Mouse (Mus musculus) CD4-positive, CD25-positive, alpha-beta regulatory T cell, adult 4 months (primary cell): ENCODE results near the gene Prr29. TPM values are rescaled to one million over a fixed set of nuclear protein-coding genes. Genes with fewer than 3 reads are reported as not detected.

Experiments used
- ATAC-seq: one replicate; pipeline ENCODE4 v1.8.0; 2017
- polyA plus RNA-seq, 2 experiments: library from polyadenylated mRNA; unstranded; fragments of 100-300 nt; shearing (Covaris generic); gene quantifications; one replicate each; pipeline ENCODE4 v1.2.1; 2017

Prr29 gene
- polyA plus RNA-seq, 2 experiments from 2014 or later, result 0.43 TPM; not detected in 1

DNA sequence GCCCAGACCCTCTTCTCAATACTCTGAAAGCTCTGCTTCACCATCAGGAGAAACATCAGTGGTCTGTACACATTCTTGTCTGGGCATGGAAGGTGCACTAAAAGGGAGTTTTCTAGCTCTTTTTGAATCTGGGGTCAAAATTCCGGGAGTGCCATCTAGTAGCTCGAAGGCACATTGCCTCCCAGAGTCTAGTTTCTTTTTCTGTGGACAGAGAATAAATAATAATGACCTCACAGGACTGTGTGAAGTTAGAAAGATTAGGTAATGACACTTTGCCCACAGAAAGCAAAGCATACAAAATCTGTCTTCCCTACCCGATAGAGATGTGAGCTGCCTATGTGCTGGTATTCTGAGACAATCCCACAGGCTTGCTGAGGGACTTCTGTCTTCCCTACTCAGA, 45.2 kb downstream of the Prr29 start:
- ATAC-seq, result no peak

DNA sequence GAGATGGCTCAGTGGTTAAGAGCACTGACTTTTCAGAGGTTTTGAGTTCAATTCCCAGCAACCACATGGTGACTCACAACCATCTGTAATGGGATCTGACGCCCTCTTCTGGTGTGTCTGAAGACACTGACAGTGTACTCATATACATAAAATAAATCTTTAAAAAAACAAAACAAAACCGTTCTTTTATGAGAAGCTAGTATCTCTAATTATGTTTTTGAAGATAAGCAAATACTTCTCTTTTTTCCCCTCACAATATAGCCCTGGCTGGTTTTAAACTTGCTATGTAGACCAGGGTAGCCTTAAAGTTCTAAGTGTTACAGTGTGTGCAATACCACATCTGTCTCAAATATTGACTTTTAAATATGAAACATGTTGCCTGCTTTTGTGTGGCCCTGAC, 45.9 kb downstream of the Prr29 start:
- no peak for ATAC-seq

DNA sequence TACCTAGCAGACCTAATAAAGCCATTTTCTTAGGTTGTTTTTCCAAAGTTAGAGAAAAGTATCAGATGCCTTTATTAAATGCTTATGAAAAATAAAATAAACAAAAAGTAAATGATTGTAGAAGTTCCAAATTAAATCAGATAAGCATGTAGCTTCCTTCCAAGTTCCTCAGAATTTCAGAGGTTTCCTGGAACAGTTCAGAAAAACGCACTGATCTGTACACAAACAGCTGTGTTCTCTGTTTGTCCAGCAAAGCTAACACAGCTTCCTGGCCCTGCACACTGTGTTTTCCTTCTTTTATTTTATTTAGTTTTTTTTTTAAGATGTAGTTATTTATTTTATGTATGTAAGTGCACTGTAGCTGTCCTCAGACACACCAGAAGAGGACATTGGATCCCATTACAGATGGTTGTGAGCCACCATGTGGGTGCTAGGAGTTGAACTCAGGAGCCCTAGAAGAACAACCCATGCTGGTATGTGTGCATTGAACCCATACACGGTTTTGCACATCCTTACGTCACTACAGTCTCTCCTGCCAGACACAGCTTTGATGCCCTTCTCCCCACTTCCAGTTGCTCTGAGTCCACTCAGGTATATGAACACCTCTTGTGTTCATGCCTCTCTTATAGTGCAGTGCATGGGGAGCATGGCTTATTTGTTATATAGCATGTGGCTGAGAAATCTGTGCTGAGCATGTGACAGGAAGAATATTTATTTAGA, 47.5 kb downstream of the Prr29 start:
- ATAC-seq, result no peak

DNA sequence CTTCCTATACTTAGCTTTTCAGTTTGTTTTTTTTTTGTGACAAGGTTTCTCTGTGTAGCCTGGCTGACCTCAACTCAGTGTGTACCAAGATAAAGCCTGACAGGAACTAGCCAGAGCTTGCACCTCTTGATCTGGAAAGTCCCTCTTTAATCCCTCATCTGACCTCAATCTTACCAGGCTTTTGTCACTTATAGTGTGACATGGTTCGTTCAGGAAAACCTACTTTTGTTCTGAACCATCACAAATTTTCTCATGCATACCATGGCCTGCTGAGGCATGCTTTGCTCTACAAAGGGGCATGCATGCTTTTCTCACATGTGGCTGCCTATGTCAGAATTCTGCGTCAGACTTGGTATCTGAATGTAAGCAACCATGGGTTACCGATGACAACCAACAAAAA, 51.1 kb downstream of the Prr29 start:
- ATAC-seq, result peak; percentile 70

DNA sequence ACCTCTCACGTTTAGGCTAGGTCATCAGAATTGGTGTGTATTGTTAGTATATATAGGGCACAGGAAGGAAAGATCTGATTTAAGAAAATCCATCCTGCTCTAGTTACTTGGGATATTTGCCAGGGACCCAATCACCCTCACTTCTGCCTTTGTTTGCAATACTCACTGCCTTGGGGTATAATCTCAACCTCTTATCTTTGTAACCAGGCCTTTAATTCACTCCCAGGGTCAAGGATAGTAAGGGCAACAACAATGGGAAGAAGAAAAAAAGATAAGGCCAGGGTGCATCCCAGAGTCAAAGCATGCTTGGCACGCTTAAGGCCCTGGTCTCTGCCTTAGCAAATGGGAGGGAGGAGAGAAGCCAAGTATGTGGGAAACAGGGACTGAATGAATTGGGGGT, 52.6 kb downstream of the Prr29 start:
- ATAC-seq, result no peak

DNA sequence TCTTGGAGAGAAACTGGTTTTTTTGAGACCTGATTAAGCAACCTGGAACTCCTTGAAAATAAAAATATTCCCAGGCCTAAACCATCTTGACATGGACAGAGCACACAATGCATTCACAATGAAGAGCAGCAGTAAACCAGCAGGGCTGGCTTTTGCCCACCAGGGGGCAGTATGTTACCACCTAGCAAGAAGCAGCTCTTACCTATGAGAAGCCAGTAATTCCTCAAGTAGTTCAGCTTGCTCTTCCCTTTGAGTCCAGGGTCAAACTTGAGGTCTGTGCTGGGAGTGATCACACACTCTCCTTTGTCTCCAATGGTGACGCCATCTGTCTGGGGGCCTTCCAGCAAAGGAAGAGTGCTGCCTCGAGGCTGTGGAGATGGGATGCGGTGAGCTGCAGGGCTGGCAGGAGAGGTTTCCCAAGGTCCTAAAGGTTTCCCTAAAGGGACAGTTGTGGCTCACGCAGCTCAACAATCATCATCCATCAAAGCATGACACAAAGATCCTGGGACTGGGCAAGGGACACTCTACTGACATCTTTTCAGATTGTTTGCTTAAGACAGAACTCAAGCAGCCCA, 53.4 kb downstream of the Prr29 start:
- peak; percentile 79 for ATAC-seq

DNA sequence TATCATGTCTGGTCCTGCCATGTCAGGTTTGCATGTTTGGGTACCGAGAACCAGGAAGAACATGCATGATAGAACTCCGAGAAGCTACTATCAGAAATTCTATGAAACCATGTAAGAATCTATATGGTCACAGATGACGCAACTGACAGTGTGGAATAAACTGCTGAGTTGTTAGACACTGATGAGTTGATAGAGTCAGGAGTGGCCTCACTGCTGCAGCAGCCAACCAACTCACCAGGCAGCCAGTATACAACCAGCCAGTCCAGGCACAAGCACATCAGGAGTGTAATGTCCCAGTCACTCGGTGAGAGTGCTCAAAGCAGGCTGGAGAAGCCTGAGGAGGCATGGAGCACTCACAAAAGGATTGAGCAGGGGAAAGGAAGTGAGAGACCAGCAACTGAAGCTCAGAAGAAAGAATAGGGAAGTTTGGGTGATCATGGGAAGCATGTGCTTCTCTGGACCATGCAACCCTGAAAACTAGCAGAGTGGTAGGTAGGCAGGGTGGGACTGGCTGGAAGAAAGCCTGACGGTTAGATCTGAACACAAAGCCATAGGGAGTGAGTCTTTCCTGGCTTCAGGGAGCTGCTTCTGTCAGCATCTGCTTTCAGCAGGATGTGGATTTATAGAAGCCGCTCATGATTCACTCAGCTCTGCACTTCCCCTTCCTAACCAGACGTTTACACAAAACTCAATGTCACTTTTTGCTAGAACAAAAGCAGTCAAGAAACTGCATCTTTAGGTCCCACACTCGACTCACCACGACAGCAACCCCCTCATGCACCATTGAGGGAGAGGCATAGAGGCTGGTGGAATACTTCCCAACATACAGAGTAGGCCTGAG, 54.2 kb downstream of the Prr29 start:
- ATAC-seq, result no peak

DNA sequence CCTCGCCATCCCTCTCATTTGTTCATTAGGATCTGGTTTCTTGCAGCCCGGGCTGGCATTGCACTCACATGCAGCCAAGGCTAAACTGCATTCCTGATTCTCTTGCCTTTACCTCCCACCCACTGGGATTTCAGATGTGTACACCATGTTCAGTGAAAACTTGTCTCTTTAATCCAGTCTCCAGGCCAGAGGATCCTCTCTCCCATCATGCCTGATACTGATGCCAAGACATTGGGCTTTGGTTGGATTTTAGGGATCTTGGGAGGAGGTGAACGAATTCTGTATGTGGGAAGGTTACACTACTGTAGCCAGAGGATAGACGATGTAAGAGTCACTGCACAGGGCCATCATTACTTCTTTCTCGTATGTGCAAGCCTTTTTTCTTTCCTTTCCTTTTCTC, 59.9 kb downstream of the Prr29 start:
- no peak for ATAC-seq

DNA sequence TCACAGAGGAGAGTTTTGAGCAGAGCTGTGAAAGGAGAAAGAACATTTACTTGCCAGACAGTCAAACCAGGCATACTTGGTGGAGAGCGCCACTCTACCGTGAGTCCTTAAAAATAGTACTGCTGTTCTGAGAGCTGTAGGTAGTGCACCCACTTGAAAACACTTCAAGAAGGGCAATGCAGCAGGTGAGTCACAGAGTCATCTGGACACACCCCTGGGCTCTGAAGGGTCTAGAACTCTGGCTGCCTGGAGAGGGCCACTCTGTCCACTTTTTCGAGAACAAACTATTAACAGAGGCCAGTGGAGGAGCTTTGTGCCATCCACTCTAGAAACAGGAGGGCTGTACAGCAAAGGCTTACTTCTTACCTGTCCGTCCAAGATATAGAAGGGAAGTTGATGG, 61.2 kb downstream of the Prr29 start:
- no peak for ATAC-seq

Other genes starting within 250 kb of the Prr29 start
- gene Gm10840, start 204.6 kb upstream of the Prr29 start, polyA plus RNA-seq, result not detected
- 100 to 1,000 TPM; 597 to 715 TPM for gene Limd2, start 204.6 kb upstream of the Prr29 start, polyA plus RNA-seq
- gene Strada, start 163.3 kb upstream of the Prr29 start, polyA plus RNA-seq, result 10 to 100 TPM; 34.5 to 40.0 TPM
- 10 to 100 TPM; 92.6 to 96.6 TPM for gene Ccdc47, start 149.1 kb upstream of the Prr29 start, polyA plus RNA-seq
- gene Ddx42, start 148.5 kb upstream of the Prr29 start, polyA plus RNA-seq, result 100 to 1,000 TPM in 1 of 2 experiments, 10 to 100 TPM in 1; 84.7 to 135 TPM
- gene Ftsj3, start 109.4 kb upstream of the Prr29 start, polyA plus RNA-seq, result 10 to 100 TPM; 52.9 to 85.8 TPM
- 100 to 1,000 TPM; 161 to 197 TPM for gene Psmc5, start 109.3 kb upstream of the Prr29 start, polyA plus RNA-seq
- gene Smarcd2, start 92.5 kb upstream of the Prr29 start, polyA plus RNA-seq, result 10 to 100 TPM; 12.3 to 23.7 TPM
- under 1 TPM; 0.39 TPM for gene Tcam1, start 88.8 kb upstream of the Prr29 start, polyA plus RNA-seq
- not detected for gene Gh, start 63.6 kb upstream of the Prr29 start, polyA plus RNA-seq
- gene Cd79b, start 50.7 kb upstream of the Prr29 start, polyA plus RNA-seq, result 10 to 100 TPM; 44.8 to 77.1 TPM
- gene Scn4a, start 12.2 kb upstream of the Prr29 start, polyA plus RNA-seq, result under 1 TPM in 1 of 2 experiments, not detected in 1; 0.14 TPM
- gene Icam2, start 22.6 kb downstream of the Prr29 start, polyA plus RNA-seq, result 100 to 1,000 TPM; 132 to 138 TPM
- gene Ern1, start 122.4 kb downstream of the Prr29 start, polyA plus RNA-seq, result 1 to 10 TPM; 1.3 to 2.3 TPM
- 10 to 100 TPM; 27.1 to 28.7 TPM for gene Tex2, start 248.0 kb downstream of the Prr29 start, polyA plus RNA-seq